Mouse (Mus musculus) lung, embryonic 14.5 days (tissue): ENCODE measurements at regions not wholly inside any gene's neighbourhood (a gene's known extent, or its start where the extent isn't known, plus 50 kb on each side); places are given as distances from the start of the nearest gene placed in this dataset.
A peak's percentile ranks its signal among the peaks of the same experiment; 100 is the strongest.

Source experiments
- ATAC-seq: fragments of 200-750 bp; cut with Nextera tagmentation; 2 replicates; pipeline ENCODE4 v1.8.0; 2017; ENCODE audit warnings: mild to moderate bottlenecking, moderate TSS enrichment, moderate library complexity; ENCODE audit not compliant: insufficient read depth
- DNase-seq: peaks from one replicate; pipeline ENCODE4 v3.0.0-alpha.2; 2015
- H3K27ac ChIP-seq: fragments of 300-500 bp; sonication (generic); 2 replicates; pipeline ENCODE4 v1.5.1; 2014; ENCODE audit warnings: low read depth, mild to moderate bottlenecking, moderate library complexity
- H3K27me3 ChIP-seq: fragments of 300-500 bp; sonication (generic); 2 replicates; pipeline ENCODE4 v1.6.1; 2014; ENCODE audit warnings: low read length, control low read depth; ENCODE audit not compliant: insufficient read depth
- H3K36me3 ChIP-seq: fragments of 300-500 bp; sonication (generic); 2 replicates; pipeline ENCODE4 v1.6.1; 2014; ENCODE audit warnings: control low read depth; ENCODE audit not compliant: insufficient read depth
- H3K4me1 ChIP-seq: fragments of 300-500 bp; sonication (generic); 2 replicates; pipeline ENCODE4 v1.6.1; 2014; ENCODE audit warnings: antibody characterized with exemption, control low read depth; ENCODE audit not compliant: insufficient read depth
- H3K4me2 ChIP-seq: fragments of 300-500 bp; sonication (generic); 2 replicates; pipeline ENCODE4 v1.6.1; 2014; ENCODE audit warnings: mild to moderate bottlenecking
- H3K4me3 ChIP-seq: fragments of 300-500 bp; sonication (generic); 2 replicates; pipeline ENCODE4 v1.5.1; 2014; ENCODE audit warnings: low read depth, low read length
- H3K9ac ChIP-seq: fragments of 300-500 bp; sonication (generic); 2 replicates; pipeline ENCODE4 v1.6.1; 2014
- H3K9me3 ChIP-seq: fragments of 300-500 bp; sonication (generic); 2 replicates; pipeline ENCODE4 v1.6.1; 2016; ENCODE audit warnings: low read depth, low read length, control low read depth
- CTCF ChIP-seq: IDR thresholded peaks from 2 replicates; pipeline ENCODE4 v1.5.1; 2016; ENCODE audit warnings: antibody characterized with exemption, low read depth
- WGBS: fragments of 180-500 bp; shearing (Covaris S2); extraction: QIAGEN DNeasy Blood & Tissue Kit; methylation state at CpG from one replicate; pipeline ENCODE4 v1.1.7; 2014; 5-methylcytosine and 5-hydroxymethylcytosine counted together

DNA sequence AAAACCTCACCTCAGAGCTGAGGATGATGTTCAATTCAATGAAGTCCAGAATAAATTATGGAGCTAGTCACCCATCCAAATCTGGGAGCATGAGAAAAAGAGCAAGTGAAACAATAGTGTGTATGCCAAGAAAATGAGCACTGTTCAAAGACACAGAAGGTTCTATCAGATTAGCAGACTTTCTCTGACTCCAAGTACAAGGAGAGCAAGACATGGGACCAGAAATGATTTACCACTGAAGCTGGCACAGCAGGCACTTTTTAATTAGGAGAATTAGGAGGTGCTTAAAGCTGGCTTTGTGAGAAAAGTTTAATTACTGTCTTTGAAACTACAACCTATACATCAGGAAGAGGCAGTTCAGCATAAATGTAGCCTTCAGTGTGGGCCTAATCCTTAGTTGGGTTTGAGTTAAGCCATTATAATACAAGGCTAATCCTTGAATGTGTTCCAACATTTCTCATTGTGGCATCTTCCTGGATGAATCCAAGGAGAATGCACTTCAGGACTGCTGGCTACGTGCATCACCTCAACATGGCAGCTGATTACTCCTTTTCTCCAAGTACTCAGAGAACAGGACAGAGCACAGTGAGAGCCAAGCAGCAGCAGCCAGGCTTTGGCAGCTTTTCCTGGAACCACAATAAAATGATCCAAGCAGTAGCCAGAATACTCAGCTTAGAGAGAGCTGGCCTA lies 517.2 kb upstream of the Rag2 start:
- no peaks in the 10 kb centered on the region for H3K9me3 ChIP-seq
- no peak for TF ChIP-seq CTCF
- no peak overlapping the region for H3K27ac ChIP-seq
- H3K4me3 ChIP-seq: no peak overlapping the region
- H3K9ac ChIP-seq: no peak overlapping the region
- H3K4me1 ChIP-seq: no peaks in the 10 kb centered on the region
- no peaks in the 10 kb centered on the region for H3K27me3 ChIP-seq
- ATAC-seq (no peak), DNase-seq (peak; percentile 5)
- 71% methylated on average over 1 of the region's 1 CpGs for WGBS
- no peaks in the 10 kb centered on the region for H3K36me3 ChIP-seq
- no peak overlapping the region for H3K4me2 ChIP-seq

DNA sequence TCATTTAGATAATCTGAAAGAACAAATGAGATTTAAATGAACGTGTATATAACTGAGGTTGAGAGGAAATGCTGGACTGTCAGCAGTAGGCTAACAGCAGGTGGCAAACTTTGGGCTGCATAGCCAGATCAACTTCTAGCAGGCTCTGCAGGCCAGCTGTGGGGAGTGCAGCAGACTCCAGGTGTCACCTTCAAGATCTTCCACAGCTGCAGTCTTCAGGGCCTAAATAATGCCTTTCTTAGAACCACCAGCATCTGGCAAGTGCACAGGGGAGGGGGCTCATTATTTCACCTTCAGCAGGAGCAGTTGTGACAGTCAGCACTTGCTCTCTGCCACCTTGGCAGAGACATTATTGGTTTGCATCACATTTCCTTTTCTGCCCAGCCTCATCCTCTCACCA lies 487.7 kb upstream of the Rag2 start:
- DNase-seq (no peak), ATAC-seq (no peak)
- Histone ChIP-seq H3K27me3 (no peaks in the 10 kb centered on the region), H3K4me2 (no peak overlapping the region), H3K4me1 (no peaks in the 10 kb centered on the region), H3K9ac (no peak overlapping the region), H3K4me3 (no peak overlapping the region), H3K27ac (no peak overlapping the region), H3K36me3 (no peaks in the 10 kb centered on the region), H3K9me3 (no peaks in the 10 kb centered on the region)
- no peak for TF ChIP-seq CTCF
- 15% methylated on average over 1 of the region's 1 CpGs for WGBS

DNA sequence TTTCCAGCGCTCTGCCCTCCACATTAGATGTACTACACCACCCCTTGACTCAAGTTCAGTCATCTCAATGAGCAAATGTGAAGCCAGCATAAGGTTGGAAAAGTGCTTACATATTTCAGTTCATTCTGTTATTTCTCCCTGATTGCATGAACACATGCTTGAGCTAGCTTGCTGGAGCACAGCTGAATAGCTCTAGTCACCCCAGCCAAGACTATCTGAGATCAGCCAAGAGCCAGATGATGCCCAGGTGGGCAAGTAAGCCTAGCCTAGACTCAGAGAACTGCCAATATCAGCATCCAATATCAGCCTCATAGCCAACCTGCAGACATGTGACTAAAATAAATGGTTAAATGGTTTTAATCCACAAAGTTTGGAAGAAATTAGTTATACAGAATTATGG lies 484.6 kb upstream of the Rag2 start:
- Histone ChIP-seq H3K9me3 (no peaks in the 10 kb centered on the region), H3K4me1 (no peaks in the 10 kb centered on the region), H3K9ac (no peak overlapping the region), H3K27me3 (no peaks in the 10 kb centered on the region), H3K4me2 (no peak overlapping the region), H3K4me3 (no peak overlapping the region), H3K27ac (no peak overlapping the region), H3K36me3 (no peaks in the 10 kb centered on the region)
- WGBS: 97% methylated on average over 1 of the region's 1 CpGs
- ATAC-seq (no peak), DNase-seq (no peak)
- TF ChIP-seq CTCF: no peak

DNA sequence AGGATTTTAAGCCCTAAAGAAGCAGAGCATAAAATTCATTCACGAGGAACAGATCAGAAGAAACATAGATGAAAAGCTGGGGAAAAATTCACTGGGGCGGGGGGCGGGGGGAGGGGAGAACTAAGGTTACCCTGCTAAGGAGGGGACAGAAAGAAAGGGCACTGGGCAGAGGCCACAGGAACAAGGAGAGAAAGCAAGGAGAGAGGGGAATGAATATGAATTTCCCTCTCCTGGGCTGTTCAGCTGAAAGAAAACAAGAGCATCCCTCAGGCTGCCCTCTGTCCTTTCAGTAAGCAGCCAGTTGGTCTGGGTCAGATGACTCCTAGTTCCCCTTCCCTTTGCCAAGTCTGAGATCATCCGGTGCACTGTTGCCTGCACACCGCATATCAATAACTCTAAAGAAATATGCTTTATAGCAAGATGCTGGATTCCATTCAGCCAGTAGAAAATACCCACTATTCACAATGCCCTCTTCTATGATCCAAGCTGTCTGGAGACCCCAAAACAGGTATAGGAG lies 467.7 kb upstream of the Rag2 start:
- no peak for ATAC-seq
- no peak for DNase-seq
- Histone ChIP-seq H3K4me2 (no peak overlapping the region), H3K36me3 (no peaks in the 10 kb centered on the region), H3K9me3 (no peaks in the 10 kb centered on the region), H3K27ac (no peak overlapping the region), H3K4me1 (no peaks in the 10 kb centered on the region), H3K9ac (no peak overlapping the region), H3K4me3 (no peak overlapping the region), H3K27me3 (no peaks in the 10 kb centered on the region)
- WGBS: 68% methylated on average over 5 of the region's 5 CpGs
- TF ChIP-seq CTCF: no peak

DNA sequence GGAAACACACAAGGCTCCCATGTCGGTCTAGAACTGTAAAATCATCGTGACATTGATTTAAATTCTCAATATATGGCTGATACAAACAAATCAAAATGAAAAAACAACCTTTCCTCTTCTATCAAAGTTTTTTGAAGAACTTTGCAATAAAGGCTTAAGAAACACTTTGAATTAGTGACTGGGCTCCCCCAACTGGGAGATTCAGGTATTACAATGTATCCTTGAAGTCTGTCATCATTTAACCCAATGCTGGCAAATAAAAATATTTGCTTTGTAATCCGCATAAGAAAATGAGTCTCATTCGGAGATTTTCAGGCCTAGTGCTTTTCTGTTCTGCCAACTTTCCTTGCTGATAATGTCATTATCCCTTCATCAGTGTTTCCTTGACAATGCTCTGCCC lies 465.2 kb upstream of the Rag2 start:
- Histone ChIP-seq H3K4me2 (no peak overlapping the region), H3K4me3 (no peak overlapping the region), H3K9ac (no peak overlapping the region), H3K4me1 (no peaks in the 10 kb centered on the region), H3K27ac (no peak overlapping the region), H3K27me3 (no peaks in the 10 kb centered on the region), H3K36me3 (no peaks in the 10 kb centered on the region), H3K9me3 (no peaks in the 10 kb centered on the region)
- DNase-seq: peak; percentile 90
- 20% methylated on average over 4 of the region's 4 CpGs for WGBS
- ATAC-seq: no peak
- TF ChIP-seq CTCF: peak; percentile 66

DNA sequence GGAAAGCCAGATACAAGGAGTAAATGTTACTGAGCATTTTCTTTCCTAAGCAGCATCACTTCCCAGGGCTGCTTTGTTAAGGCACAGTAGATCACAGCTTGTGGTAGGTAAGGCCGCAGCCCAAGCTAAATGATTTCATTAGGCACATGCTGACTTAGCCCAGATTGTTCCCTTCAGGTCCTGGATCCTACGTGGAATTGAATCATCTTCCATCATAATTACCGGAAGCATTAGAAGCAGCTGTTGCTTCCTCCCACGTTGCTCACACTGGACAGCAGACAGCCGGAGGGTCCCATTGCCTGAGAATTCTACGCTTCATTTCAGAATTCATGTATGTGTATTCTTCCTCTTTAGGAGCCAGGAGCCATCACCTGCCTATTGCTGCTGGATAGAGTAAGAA lies 458.6 kb upstream of the Rag2 start:
- no peaks in the 10 kb centered on the region for H3K9me3 ChIP-seq
- no peaks in the 10 kb centered on the region for H3K27me3 ChIP-seq
- H3K4me1 ChIP-seq: no peaks in the 10 kb centered on the region
- DNase-seq (no peak), ATAC-seq (no peak)
- H3K4me3 ChIP-seq: no peak overlapping the region
- no peak overlapping the region for H3K9ac ChIP-seq
- H3K36me3 ChIP-seq: no peaks in the 10 kb centered on the region
- TF ChIP-seq CTCF: no peak
- WGBS: 75% methylated on average over 6 of the region's 6 CpGs
- H3K27ac ChIP-seq: no peak overlapping the region
- H3K4me2 ChIP-seq: no peak overlapping the region

DNA sequence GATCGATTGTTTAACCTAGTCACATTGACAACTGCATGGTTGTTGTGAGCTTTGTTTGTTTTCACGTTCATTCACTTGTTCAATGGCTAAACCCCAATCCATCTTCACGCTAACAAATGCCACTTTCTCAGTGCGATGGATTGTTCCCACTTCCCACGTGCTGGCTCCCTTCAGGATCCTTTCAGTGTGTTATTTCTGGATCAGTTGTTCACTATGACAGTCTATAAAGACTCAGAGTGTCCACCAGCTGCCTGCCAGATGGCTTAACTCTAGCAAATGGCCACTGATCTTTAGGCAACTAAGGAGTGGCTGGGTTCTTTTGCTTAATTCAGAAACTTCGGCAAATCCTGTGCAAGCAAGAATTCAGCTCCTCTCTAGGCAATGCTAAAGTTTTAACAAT lies 451.7 kb upstream of the Rag2 start:
- H3K4me1 ChIP-seq: no peaks in the 10 kb centered on the region
- TF ChIP-seq CTCF: no peak
- DNase-seq (peak; percentile 30), ATAC-seq (no peak)
- H3K9ac ChIP-seq: no peak overlapping the region
- no peaks in the 10 kb centered on the region for H3K36me3 ChIP-seq
- H3K27ac ChIP-seq: no peak overlapping the region
- no peaks in the 10 kb centered on the region for H3K9me3 ChIP-seq
- 28% methylated on average over 6 of the region's 6 CpGs for WGBS
- H3K27me3 ChIP-seq: no peaks in the 10 kb centered on the region
- no peak overlapping the region for H3K4me2 ChIP-seq
- H3K4me3 ChIP-seq: no peak overlapping the region
